Mouse (Mus musculus) G1E-ER4 (cell line): ENCODE measurements around the gene Far2. TPM values are rescaled to one million over a fixed set of nuclear protein-coding genes. Genes with fewer than 3 reads are reported as not detected.

Experiments
- GATA1 ChIP-seq: IDR thresholded peaks from one replicate; pipeline ENCODE4 v1.8.0; 2012; ENCODE audit warnings: low read length, inconsistent platforms
- polyA plus RNA-seq: library from polyadenylated mRNA; stranded (reverse); fragments of >175 nt; gene quantifications from 2 replicates; pipeline ENCODE4 v1.2.3, GENCODE M21; 2012

Far2 gene
- polyA plus RNA-seq, 1 experiment, result 0.04 TPM

- no peak for TF ChIP-seq GATA1
These were observed 152.7 kb downstream of the Far2 start for GRCm38 (mm10) chr6:148199729-148200128.

- no peak for TF ChIP-seq GATA1
These were observed 158.1 kb downstream of the Far2 start for GRCm38 (mm10) chr6:148205134-148205533.

- TF ChIP-seq GATA1, result no peak
These were observed 160.5 kb downstream of the Far2 start for GRCm38 (mm10) chr6:148207522-148207921.

GRCm38 (mm10) chr6:148211391-148211876 lies 164.4 kb downstream of the Far2 start:
- TF ChIP-seq GATA1, result no peak

GRCm38 (mm10) chr6:148211897-148212680 lies 165.0 kb downstream of the Far2 start, which contains the start of gene Ergic2:
TSS of gene Ergic2 (minus strand) at chr6:148212374.
- peak; percentile 10 for TF ChIP-seq GATA1

- TF ChIP-seq GATA1, result no peak
These were observed 167.7 kb downstream of the Far2 start for GRCm38 (mm10) chr6:148214765-148215164.

- TF ChIP-seq GATA1, result no peak
These were observed 169.7 kb downstream of the Far2 start for GRCm38 (mm10) chr6:148216752-148217151.

GRCm38 (mm10) chr6:148218235-148219076 lies 171.4 kb downstream of the Far2 start:
- no peak for TF ChIP-seq GATA1

GRCm38 (mm10) chr6:148222686-148223085 lies 175.6 kb downstream of the Far2 start:
- TF ChIP-seq GATA1, result no peak

- no peak for TF ChIP-seq GATA1
These were observed 180.5 kb downstream of the Far2 start for GRCm38 (mm10) chr6:148227542-148227941.

Other genes starting within 250 kb of the Far2 start
- 4.5 and 7.6 TPM in 2 replicates for gene Ergic2, start 165.1 kb downstream of the Far2 start, polyA plus RNA-seq